Mouse (Mus musculus): ENCODE measurements around the gene Ly75.

DNA sequence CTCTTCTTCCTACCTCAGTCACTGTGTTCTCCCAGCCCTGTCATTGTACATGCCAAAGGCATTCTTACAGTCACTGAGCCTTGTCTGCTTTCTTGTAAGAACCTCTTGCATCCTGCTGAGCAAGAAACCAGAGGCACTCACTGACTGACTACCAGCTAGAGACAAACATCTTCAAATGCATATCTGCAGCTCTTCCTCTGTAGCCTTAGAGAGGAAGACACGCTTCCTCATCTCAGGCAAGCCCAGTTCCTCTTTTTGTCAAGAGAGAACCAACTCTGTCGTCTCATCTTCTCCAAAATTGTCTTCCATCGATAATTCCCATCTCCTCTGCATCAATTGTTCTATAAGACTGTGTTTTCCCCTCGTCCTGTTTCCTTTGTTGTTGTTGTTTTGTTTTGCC, 94.5 kb downstream of the Ly75 start:
- TF ChIP-seq CTCF (IDR thresholded peaks at IDR 0.05; ENCODE audit: low read depth, low read length) (no peak), GATA1 (IDR thresholded peaks at IDR 0.05; ENCODE audit: borderline replicate concordance, low read length) (no peak), POLR2AphosphoS5 (IDR thresholded peaks at IDR 0.05; ENCODE audit: insufficient replicate concordance, low read depth, low read length) (no peak)
